Comparison of ENCODE assay signal across 19 mouse cellular contexts in the genomic region with DNA sequence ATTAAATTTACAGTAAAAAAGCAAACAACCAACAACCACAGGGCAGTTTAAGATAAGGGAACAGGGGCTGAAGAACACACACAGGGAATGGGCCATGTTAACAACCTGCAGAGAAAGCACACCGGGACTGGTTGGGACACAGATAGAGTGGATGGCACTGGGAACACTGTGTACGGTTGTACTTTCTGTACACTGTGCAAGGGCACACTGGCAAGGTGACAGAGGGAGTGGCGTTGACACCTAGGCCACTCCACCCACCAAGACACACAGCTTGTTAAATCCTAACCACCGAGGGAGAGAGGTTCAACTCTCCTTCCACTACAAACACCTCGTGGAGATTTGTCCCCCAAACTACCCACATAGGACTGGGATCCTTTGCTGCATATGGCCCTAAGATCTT.
A peak's percentile ranks its signal among the peaks of the same experiment; 100 is the strongest.
DNase-seq lines count a peak whose midpoint lies in the region; ATAC-seq and TF ChIP-seq lines count a peak whose summit lies in the region.
"Had no signal": no experiment of that assay in that cellular context is flagged by ENCODE, and none has a peak within 500 bp of the region (broad histone marks: within the 10 kb centered on the region; RNA-seq: fewer than 3 reads in every experiment).

No protein-coding gene starts in this region.

- no peak overlapping the region for H3K9ac ChIP-seq in embryonic facial prominence, embryonic 13.5 days
- no peak overlapping the region for H3K9ac ChIP-seq in kidney, embryonic 15.5 days
- H3K9ac ChIP-seq in embryonic facial prominence, embryonic 15.5 days, result no peak overlapping the region
- H3K9ac ChIP-seq in neural tube, embryonic 15.5 days (replicated peaks), result no peak overlapping the region
- H3K9ac ChIP-seq: embryonic facial prominence, embryonic 12.5 days; forebrain, embryonic 15.5 days; midbrain, embryonic 13.5 days; neural tube, embryonic 13.5 days had no signal

- no peak for ATAC-seq in embryonic facial prominence, embryonic 13.5 days (ENCODE audit: insufficient number of reproducible peaks, insufficient read depth, low FRiP score, low TSS enrichment, low read depth)
- no peak for ATAC-seq in kidney, embryonic 15.5 days (replicated peaks; ENCODE audit: low FRiP score)
- no peak for ATAC-seq in embryonic facial prominence, embryonic 15.5 days (ENCODE audit: insufficient number of reproducible peaks, low FRiP score, low TSS enrichment, low read depth)
- no peak for ATAC-seq in neural tube, embryonic 15.5 days (ENCODE audit: low FRiP score)
- ATAC-seq: forebrain, embryonic 15.5 days; hindbrain, embryonic 16.5 days; intestine, embryonic 16.5 days; midbrain, embryonic 13.5 days; Patski had no signal

- peaks cover 66% of the 10 kb centered on the region for H3K4me1 ChIP-seq in embryonic facial prominence, embryonic 13.5 days
- peaks cover 54% of the 10 kb centered on the region for H3K4me1 ChIP-seq in embryonic facial prominence, embryonic 10.5 days
- peaks cover 26% of the 10 kb centered on the region; the same call in 1 of the 2 replicates for H3K4me1 ChIP-seq in kidney, adult 2 months (ENCODE audit: control insufficient read depth, insufficient read depth, low read length)
- peaks cover 52% of the 10 kb centered on the region for H3K4me1 ChIP-seq in kidney, embryonic 15.5 days
- H3K4me1 ChIP-seq in lung, adult 2 months (ENCODE audit: control insufficient read depth, insufficient read depth, low read length), result peaks cover 14% of the 10 kb centered on the region
- peaks cover 61% of the 10 kb centered on the region for H3K4me1 ChIP-seq in embryonic facial prominence, embryonic 15.5 days
- H3K4me1 ChIP-seq in neural tube, embryonic 15.5 days, result peaks cover 35% of the 10 kb centered on the region

- TF ChIP-seq CTCF in kidney, adult 2 months (conservative IDR thresholded peaks at IDR 0.05; ENCODE audit: insufficient read depth, insufficient read length, low read depth, low read length), result 0 out of 2 replicates have a peak, but pooled peaks have one; percentile 4
- no peak for TF ChIP-seq CTCF in lung, adult 2 months (IDR thresholded peaks at IDR 0.05; ENCODE audit: insufficient read depth, low read length)

- no peak for DNase-seq in embryonic facial prominence, embryonic 10.5 days (ENCODE audit: low spot score)
- peak; percentile 68 for DNase-seq in kidney, adult 2 months
- DNase-seq in lung, adult 2 months, result peak; percentile 5
- no peak for DNase-seq in lung, postnatal 4 days
- DNase-seq: adrenal gland, adult 8-10 months; cerebellum, adult 9-11 months; gastrocnemius, postnatal 25 days had no signal

- H3K9me3 ChIP-seq in embryonic facial prominence, embryonic 13.5 days, result no peaks in the 10 kb centered on the region
- no peaks in the 10 kb centered on the region for H3K9me3 ChIP-seq in embryonic facial prominence, embryonic 10.5 days
- no peaks in the 10 kb centered on the region for H3K9me3 ChIP-seq in kidney, embryonic 15.5 days (replicated peaks)
- H3K9me3 ChIP-seq in embryonic facial prominence, embryonic 15.5 days (replicated peaks), result no peaks in the 10 kb centered on the region
- H3K9me3 ChIP-seq in neural tube, embryonic 15.5 days (replicated peaks), result no peaks in the 10 kb centered on the region
- H3K9me3 ChIP-seq: embryonic facial prominence, embryonic 12.5 days; forebrain, embryonic 15.5 days; midbrain, embryonic 13.5 days; neural tube, embryonic 13.5 days had no signal

- H3K36me3 ChIP-seq in embryonic facial prominence, embryonic 13.5 days, result peaks cover 26% of the 10 kb centered on the region
- H3K36me3 ChIP-seq in embryonic facial prominence, embryonic 10.5 days (replicated peaks), result peaks cover 28% of the 10 kb centered on the region
- peaks cover 4% of the 10 kb centered on the region; the same call in 1 of the 2 replicates for H3K36me3 ChIP-seq in kidney, adult 2 months (ENCODE audit: control insufficient read depth, insufficient read depth, low read length)
- H3K36me3 ChIP-seq in kidney, embryonic 15.5 days, result peaks cover 39% of the 10 kb centered on the region
- H3K36me3 ChIP-seq in embryonic facial prominence, embryonic 15.5 days, result peaks cover 29% of the 10 kb centered on the region
- H3K36me3 ChIP-seq in neural tube, embryonic 15.5 days, result peaks cover 12% of the 10 kb centered on the region

- no peak overlapping the region for H3K4me2 ChIP-seq in embryonic facial prominence, embryonic 13.5 days
- H3K4me2 ChIP-seq in kidney, embryonic 15.5 days, result no peak overlapping the region
- H3K4me2 ChIP-seq in embryonic facial prominence, embryonic 15.5 days (replicated peaks), result no peak overlapping the region
- no peak overlapping the region for H3K4me2 ChIP-seq in neural tube, embryonic 15.5 days
- H3K4me2 ChIP-seq: embryonic facial prominence, embryonic 12.5 days; forebrain, embryonic 15.5 days; midbrain, embryonic 13.5 days; neural tube, embryonic 13.5 days had no signal

- H3K27ac ChIP-seq in embryonic facial prominence, embryonic 13.5 days, result 0 out of 2 replicates have a peak overlapping the region, but pooled peaks have one; percentile 71
- no peak overlapping the region for H3K27ac ChIP-seq in embryonic facial prominence, embryonic 10.5 days (replicated peaks)
- peak overlapping the region; percentile 26; the same call in 1 of the 2 replicates for H3K27ac ChIP-seq in kidney, adult 2 months (ENCODE audit: insufficient read depth, low read depth, low read length)
- no peak overlapping the region for H3K27ac ChIP-seq in kidney, embryonic 15.5 days
- 0 out of 2 replicates have a peak overlapping the region, but pooled peaks have one; percentile 4 for H3K27ac ChIP-seq in embryonic facial prominence, embryonic 15.5 days (replicated peaks)
- H3K27ac ChIP-seq in neural tube, embryonic 15.5 days (replicated peaks), result no peak overlapping the region
- H3K27ac ChIP-seq: embryonic facial prominence, embryonic 12.5 days; forebrain, embryonic 15.5 days; macrophage; midbrain, embryonic 13.5 days; neural tube, embryonic 13.5 days had no signal

- TF ChIP-seq POLR2A in kidney, adult 2 months (IDR thresholded peaks at IDR 0.05; ENCODE audit: low read depth, low read length), result no peak
- TF ChIP-seq POLR2A in lung, adult 2 months (IDR thresholded peaks at IDR 0.05; ENCODE audit: borderline replicate concordance, extremely low read depth, low read depth, low read length), result no peak

- 77% methylated on average over 5 of the region's 5 CpGs for WGBS in embryonic facial prominence, embryonic 13.5 days
- WGBS in embryonic facial prominence, embryonic 10.5 days, result 91% methylated on average over 5 of the region's 5 CpGs
- WGBS in kidney, adult 2 months, result 38% methylated on average over 5 of the region's 5 CpGs
- 73% methylated on average over 5 of the region's 5 CpGs for WGBS in kidney, embryonic 15.5 days
- 61% methylated on average over 5 of the region's 5 CpGs for WGBS in lung, adult 2 months
- WGBS in embryonic facial prominence, embryonic 15.5 days, result 71% methylated on average over 5 of the region's 5 CpGs
- WGBS in neural tube, embryonic 15.5 days, result 87% methylated on average over 5 of the region's 5 CpGs

- H3K27me3 ChIP-seq in embryonic facial prominence, embryonic 13.5 days, result no peaks in the 10 kb centered on the region
- H3K27me3 ChIP-seq in embryonic facial prominence, embryonic 10.5 days (replicated peaks; ENCODE audit: low read depth, poor library complexity, severe bottlenecking), result peaks cover 5% of the 10 kb centered on the region; the same call in 1 of the 2 replicates
- no peaks in the 10 kb centered on the region for H3K27me3 ChIP-seq in kidney, adult 2 months (replicated peaks; ENCODE audit: control insufficient read depth, insufficient read depth, low read length)
- no peaks in the 10 kb centered on the region for H3K27me3 ChIP-seq in kidney, embryonic 15.5 days
- H3K27me3 ChIP-seq in embryonic facial prominence, embryonic 15.5 days, result no peaks in the 10 kb centered on the region
- H3K27me3 ChIP-seq in neural tube, embryonic 15.5 days (replicated peaks), result no peaks in the 10 kb centered on the region
- H3K27me3 ChIP-seq: embryonic facial prominence, embryonic 12.5 days; forebrain, embryonic 15.5 days; midbrain, embryonic 13.5 days; neural tube, embryonic 13.5 days; Patski had no signal

- no peak overlapping the region for H3K4me3 ChIP-seq in embryonic facial prominence, embryonic 13.5 days
- no peak overlapping the region for H3K4me3 ChIP-seq in embryonic facial prominence, embryonic 10.5 days
- H3K4me3 ChIP-seq in kidney, adult 2 months (ENCODE audit: insufficient read depth, low read depth, low read length), result no peak overlapping the region
- H3K4me3 ChIP-seq in kidney, embryonic 15.5 days (replicated peaks), result no peak overlapping the region
- no peak overlapping the region for H3K4me3 ChIP-seq in lung, adult 2 months (replicated peaks; ENCODE audit: extremely low read depth, low read depth, low read length)
- no peak overlapping the region for H3K4me3 ChIP-seq in embryonic facial prominence, embryonic 15.5 days (replicated peaks)
- no peak overlapping the region for H3K4me3 ChIP-seq in neural tube, embryonic 15.5 days (replicated peaks)
- H3K4me3 ChIP-seq: embryonic facial prominence, embryonic 12.5 days; forebrain, embryonic 15.5 days; midbrain, embryonic 13.5 days; neural tube, embryonic 13.5 days had no signal

Comparison
In these comparisons a context has a peak if more than half of its experiments do, and no peak if none do; other contexts are left out.
1. H3K27ac ChIP-seq: peak in embryonic facial prominence, embryonic 13.5 days (single experiment), kidney, adult 2 months (single experiment) and embryonic facial prominence, embryonic 15.5 days (single experiment); none in embryonic facial prominence, embryonic 10.5 days (single experiment), kidney, embryonic 15.5 days (single experiment) and neural tube, embryonic 15.5 days (single experiment).
2. DNase-seq: peak in kidney, adult 2 months (single experiment) and lung, adult 2 months (single experiment); none in embryonic facial prominence, embryonic 10.5 days (single experiment) and lung, postnatal 4 days (0 of 2).